In the genomic region with DNA sequence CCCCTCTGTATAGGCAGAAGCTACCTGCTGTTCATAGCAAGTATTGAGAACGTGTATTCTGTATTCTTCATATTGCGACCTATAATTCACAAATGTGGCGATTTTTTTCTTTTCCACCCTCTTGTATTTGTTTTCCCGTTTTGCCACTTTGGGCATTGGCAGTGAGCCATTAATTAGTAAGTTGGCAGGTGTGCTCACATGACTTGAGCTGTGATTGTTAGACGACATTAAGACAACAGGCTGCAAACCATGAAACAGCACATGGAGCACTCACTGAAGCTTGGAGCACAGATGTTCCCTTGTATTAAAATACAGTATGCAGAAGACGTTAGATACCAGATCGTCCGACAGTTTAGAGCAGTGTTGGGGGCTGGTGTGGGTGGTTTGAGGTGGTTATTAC, we compare ENCODE assay signal across 20 mouse cellular contexts. TPM values are rescaled to one million over a fixed set of nuclear protein-coding genes. Genes with fewer than 3 reads are reported as not detected.
DNase-seq lines count a peak whose midpoint lies in the region; ATAC-seq and TF ChIP-seq lines count a peak whose summit lies in the region.
"Had no signal": no experiment of that assay in that cellular context is flagged by ENCODE, and none has a peak within 500 bp of the region (broad histone marks: within the 10 kb centered on the region; RNA-seq: fewer than 3 reads in every experiment).

No protein-coding gene starts in this region.

- H3K27ac ChIP-seq in kidney, adult 2 months (ENCODE audit: insufficient read depth, low read depth, low read length), result no peak overlapping the region
- H3K27ac ChIP-seq in kidney, embryonic 14.5 days (ENCODE audit: low read depth, low read length), result no peak overlapping the region
- H3K27ac ChIP-seq in forebrain, embryonic 11.5 days (ENCODE audit: low read depth, low read length), result peak overlapping the region; percentile 93
- H3K27ac ChIP-seq in hindbrain, embryonic 12.5 days, result peak overlapping the region; percentile 88
- peak overlapping the region; percentile 86 for H3K27ac ChIP-seq in midbrain, embryonic 13.5 days
- H3K27ac ChIP-seq: embryonic facial prominence, embryonic 15.5 days; intestine, embryonic 15.5 days; limb, embryonic 12.5 days; liver, embryonic 15.5 days had no signal

- H3K9me3 ChIP-seq in kidney, embryonic 14.5 days (ENCODE audit: control insufficient read depth, low read length), result no peaks in the 10 kb centered on the region
- H3K9me3 ChIP-seq in forebrain, embryonic 11.5 days (ENCODE audit: control insufficient read depth, low read length), result no peaks in the 10 kb centered on the region
- no peaks in the 10 kb centered on the region for H3K9me3 ChIP-seq in hindbrain, embryonic 12.5 days (replicated peaks)
- no peaks in the 10 kb centered on the region for H3K9me3 ChIP-seq in midbrain, embryonic 13.5 days
- H3K9me3 ChIP-seq: embryonic facial prominence, embryonic 15.5 days; intestine, embryonic 15.5 days; limb, embryonic 12.5 days; liver, embryonic 15.5 days had no signal

- no peaks in the 10 kb centered on the region for H3K36me3 ChIP-seq in kidney, adult 2 months (ENCODE audit: control insufficient read depth, insufficient read depth, low read length)
- H3K36me3 ChIP-seq in kidney, embryonic 14.5 days (ENCODE audit: control insufficient read depth, insufficient read depth, low read length), result peaks cover 31% of the 10 kb centered on the region
- H3K36me3 ChIP-seq in forebrain, embryonic 11.5 days (ENCODE audit: control insufficient read depth, insufficient read depth, low read length), result no peaks in the 10 kb centered on the region
- peaks cover 6% of the 10 kb centered on the region; the same call in 1 of the 2 replicates for H3K36me3 ChIP-seq in hindbrain, embryonic 12.5 days
- peaks cover 6% of the 10 kb centered on the region for H3K36me3 ChIP-seq in midbrain, embryonic 13.5 days
- H3K36me3 ChIP-seq: intestine, embryonic 15.5 days had no signal

- ATAC-seq in kidney, embryonic 14.5 days (ENCODE audit: low FRiP score, low TSS enrichment), result no peak
- ATAC-seq in forebrain, embryonic 11.5 days (replicated peaks; ENCODE audit: low FRiP score), result no peak
- ATAC-seq in hindbrain, embryonic 12.5 days (ENCODE audit: low FRiP score), result no peak
- no peak for ATAC-seq in midbrain, embryonic 13.5 days
- ATAC-seq: intestine, embryonic 15.5 days had no signal

- H3K4me1 ChIP-seq in kidney, adult 2 months (ENCODE audit: control insufficient read depth, insufficient read depth, low read length), result peaks cover 6% of the 10 kb centered on the region; the same call in 1 of the 2 replicates
- H3K4me1 ChIP-seq in kidney, embryonic 14.5 days (ENCODE audit: control insufficient read depth, insufficient read depth, low read length), result no peaks in the 10 kb centered on the region
- peaks cover 52% of the 10 kb centered on the region for H3K4me1 ChIP-seq in forebrain, embryonic 11.5 days (replicated peaks; ENCODE audit: control insufficient read depth, insufficient read depth, low read length)
- H3K4me1 ChIP-seq in hindbrain, embryonic 12.5 days, result peaks cover 65% of the 10 kb centered on the region
- H3K4me1 ChIP-seq in midbrain, embryonic 13.5 days (replicated peaks), result peaks cover 81% of the 10 kb centered on the region
- H3K4me1 ChIP-seq: intestine, embryonic 15.5 days; liver, embryonic 15.5 days had no signal

- DNase-seq in kidney, adult 2 months, result peak; percentile 64
- DNase-seq in forebrain, embryonic 11.5 days (ENCODE audit: low spot score), result peak; percentile 22
- no peak for DNase-seq in thymus, postnatal 36 days
- DNase-seq in cerebellum, postnatal 36 days, result no peak
- DNase-seq in adrenal gland, adult 18-20 months (ENCODE audit: low spot score in 2 of 2), result no peak
- DNase-seq: adrenal gland, postnatal 14 days; cerebellum, adult 9-10 months; heart, postnatal 10 days; kidney, postnatal 4 days; thymus, postnatal 14 days had no signal

- WGBS in kidney, adult 2 months, result 53% methylated on average over 8 of the region's 8 CpGs
- 85% methylated on average over 8 of the region's 8 CpGs for WGBS in kidney, embryonic 14.5 days
- 68% methylated on average over 8 of the region's 8 CpGs for WGBS in forebrain, embryonic 11.5 days
- 64% methylated on average over 8 of the region's 8 CpGs for WGBS in hindbrain, embryonic 12.5 days
- 55% methylated on average over 8 of the region's 8 CpGs for WGBS in midbrain, embryonic 13.5 days

- no peak overlapping the region for H3K4me2 ChIP-seq in kidney, embryonic 14.5 days (replicated peaks; ENCODE audit: low read depth, low read length)
- no peak overlapping the region for H3K4me2 ChIP-seq in forebrain, embryonic 11.5 days (ENCODE audit: low read depth, low read length, severe bottlenecking)
- no peak overlapping the region for H3K4me2 ChIP-seq in hindbrain, embryonic 12.5 days (replicated peaks)
- H3K4me2 ChIP-seq in midbrain, embryonic 13.5 days (replicated peaks), result no peak overlapping the region
- H3K4me2 ChIP-seq: embryonic facial prominence, embryonic 15.5 days; intestine, embryonic 15.5 days; limb, embryonic 12.5 days; liver, embryonic 15.5 days had no signal

- no peak overlapping the region for H3K9ac ChIP-seq in kidney, embryonic 14.5 days (ENCODE audit: low read depth, low read length)
- H3K9ac ChIP-seq in forebrain, embryonic 11.5 days (ENCODE audit: low read length), result no peak overlapping the region
- H3K9ac ChIP-seq in hindbrain, embryonic 12.5 days, result no peak overlapping the region
- no peak overlapping the region for H3K9ac ChIP-seq in midbrain, embryonic 13.5 days (replicated peaks)
- H3K9ac ChIP-seq: embryonic facial prominence, embryonic 15.5 days; intestine, embryonic 15.5 days; limb, embryonic 12.5 days; liver, embryonic 15.5 days had no signal

- H3K4me3 ChIP-seq in kidney, adult 2 months (ENCODE audit: insufficient read depth, low read depth, low read length), result no peak overlapping the region
- H3K4me3 ChIP-seq in kidney, embryonic 14.5 days (ENCODE audit: low read length), result no peak overlapping the region
- no peak overlapping the region for H3K4me3 ChIP-seq in forebrain, embryonic 11.5 days (ENCODE audit: low read depth, low read length)
- H3K4me3 ChIP-seq in hindbrain, embryonic 12.5 days, result no peak overlapping the region
- no peak overlapping the region for H3K4me3 ChIP-seq in midbrain, embryonic 13.5 days (replicated peaks)
- H3K4me3 ChIP-seq: embryonic facial prominence, embryonic 15.5 days; intestine, embryonic 15.5 days; limb, embryonic 12.5 days; liver, embryonic 15.5 days had no signal

- no peaks in the 10 kb centered on the region for H3K27me3 ChIP-seq in kidney, adult 2 months (replicated peaks; ENCODE audit: control insufficient read depth, insufficient read depth, low read length)
- no peaks in the 10 kb centered on the region for H3K27me3 ChIP-seq in kidney, embryonic 14.5 days (ENCODE audit: control insufficient read depth, insufficient read depth, low read length)
- no peaks in the 10 kb centered on the region for H3K27me3 ChIP-seq in forebrain, embryonic 11.5 days (ENCODE audit: control insufficient read depth, insufficient read depth, low read length)
- no peaks in the 10 kb centered on the region for H3K27me3 ChIP-seq in hindbrain, embryonic 12.5 days
- peaks cover 24% of the 10 kb centered on the region for H3K27me3 ChIP-seq in midbrain, embryonic 13.5 days
- H3K27me3 ChIP-seq: embryonic facial prominence, embryonic 15.5 days; intestine, embryonic 15.5 days; limb, embryonic 12.5 days; liver, embryonic 15.5 days had no signal

- TF ChIP-seq CTCF in kidney, adult 2 months (conservative IDR thresholded peaks at IDR 0.05; ENCODE audit: insufficient read depth, insufficient read length, low read depth, low read length), result no peak

- TF ChIP-seq POLR2A in kidney, adult 2 months (IDR thresholded peaks at IDR 0.05; ENCODE audit: low read depth, low read length), result no peak

RNA-seq across cellular contexts. Expression of a gene that starts 46.1 kb away (rescaled TPM):
- polyA plus RNA-seq in kidney, adult 2 months (2012; rRNA removed), result not detected in 2 replicates
- not detected in 2 replicates for polyA plus RNA-seq in kidney, embryonic 14.5 days (2014; fragmentation: Nextera tagmentation; extraction: Ambion mirVana)
- not detected in 2 replicates for polyA plus RNA-seq in forebrain, embryonic 11.5 days (2014; fragmentation: Nextera tagmentation; extraction: Ambion mirVana)
- polyA plus RNA-seq in hindbrain, embryonic 12.5 days (2016; fragmentation: Nextera tagmentation; extraction: Ambion mirVana), result not detected in 2 replicates
- not detected in 2 replicates for polyA plus RNA-seq in midbrain, embryonic 13.5 days (2015; fragmentation: Nextera tagmentation; extraction: Ambion mirVana)
- total RNA-seq in adrenal gland, adult 18-20 months (2021), result not detected
- total RNA-seq: adrenal gland, postnatal 14 days; gastrocnemius, postnatal 14 days; heart, postnatal 10 days; left cerebral cortex, adult 18-20 months; megakaryocyte, adult 5-6 weeks had no signal
- polyA plus RNA-seq: embryonic facial prominence, embryonic 15.5 days; intestine, embryonic 15.5 days; limb, embryonic 12.5 days; liver, embryonic 15.5 days had no signal

Comparison
In these comparisons a context has a peak if more than half of its experiments do, and no peak if none do; other contexts are left out.
1. DNase-seq: peak in kidney, adult 2 months (single experiment) and forebrain, embryonic 11.5 days (single experiment); none in thymus, postnatal 36 days (0 of 2), cerebellum, postnatal 36 days (0 of 2) and adrenal gland, adult 18-20 months (0 of 2).
2. H3K27ac ChIP-seq: peak in forebrain, embryonic 11.5 days (single experiment), hindbrain, embryonic 12.5 days (single experiment) and midbrain, embryonic 13.5 days (single experiment); none in kidney, adult 2 months (single experiment) and kidney, embryonic 14.5 days (single experiment).